Mouse (Mus musculus): ENCODE measurements around the gene Ptprn2.

- TF ChIP-seq CTCF (IDR thresholded peaks at IDR 0.05; ENCODE audit: low read depth, low read length) (no peak), GATA1 (IDR thresholded peaks at IDR 0.05; ENCODE audit: borderline replicate concordance, low read length) (no peak)
These were observed 649.7 kb downstream of the Ptprn2 start for GRCm38 (mm10) chr12:117135205-117135604.
